Mouse (Mus musculus) spleen, adult 2 months (tissue): ENCODE data around the gene Dock10.

ENCODE experiments used
- CTCF ChIP-seq: fragments of 200-500 bp; IDR thresholded peaks from 2 replicates; pipeline ENCODE4 v1.5.1; 2011; ENCODE audit warnings: mild to moderate bottlenecking, inconsistent platforms; ENCODE audit not compliant: insufficient read depth, insufficient read length, insufficient replicate concordance; ENCODE audit errors: extremely low read depth
- POLR2A ChIP-seq: fragments of 200-500 bp; IDR thresholded peaks from 2 replicates; pipeline ENCODE4 v1.6.1; 2011; ENCODE audit warnings: low read depth, low read length, inconsistent platforms

DNA sequence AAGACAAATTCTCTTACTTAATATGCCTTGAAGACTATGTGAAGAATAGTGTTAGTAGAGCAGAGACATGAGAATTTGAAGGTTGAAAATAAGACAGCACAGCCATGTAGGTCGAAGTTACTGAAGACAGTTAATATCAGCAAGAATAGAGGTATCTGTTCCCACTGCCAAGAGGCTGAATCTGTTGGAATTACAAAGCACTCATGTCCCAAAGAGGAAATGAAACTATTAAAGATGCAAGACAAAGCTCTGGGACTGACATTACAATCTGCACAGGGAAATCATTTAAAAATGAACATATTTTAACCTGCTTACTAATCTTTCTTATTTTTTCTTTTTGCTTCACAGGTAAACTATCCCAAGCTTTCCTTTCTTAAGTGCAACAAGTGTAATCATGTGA lies 283.4 kb downstream of the Dock10 start:
- TF ChIP-seq CTCF: no peak
- TF ChIP-seq POLR2A: no peak
